Mouse (Mus musculus) megakaryocyte, embryonic 14.5 days (primary cell): ENCODE measurements around the gene Shank2.

Experiments used
- FLI1 ChIP-seq: IDR thresholded peaks from 2 replicates; pipeline ENCODE4 v1.6.1; 2012; ENCODE audit warnings: low read length, inconsistent platforms, mixed read lengths
- GATA1 ChIP-seq: IDR thresholded peaks from 3 replicates; pipeline ENCODE4 v1.6.1; 2012; ENCODE audit warnings: mixed read lengths, low read length, inconsistent platforms, borderline replicate concordance

DNA sequence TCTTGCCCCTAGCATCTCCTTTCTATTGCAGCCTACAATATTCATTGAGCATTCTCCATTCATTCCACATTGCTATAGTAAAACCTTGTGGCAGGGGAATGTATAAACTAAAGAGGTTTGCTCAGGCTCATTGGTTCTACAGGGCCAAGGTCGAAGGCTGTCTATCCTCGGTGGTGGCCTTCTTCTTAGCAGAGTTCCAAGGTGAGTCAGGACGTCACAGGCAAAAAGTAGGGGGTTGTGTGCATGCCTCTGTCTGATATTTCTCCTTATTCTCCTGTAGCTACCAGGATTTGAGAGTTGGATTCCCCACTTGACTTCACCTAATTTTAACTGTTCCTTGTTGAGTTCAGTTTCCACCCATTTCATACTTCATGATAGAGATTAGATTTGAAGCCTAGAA, 29.9 kb downstream of the Shank2 start:
- TF ChIP-seq FLI1 (no peak), GATA1 (no peak)
